Mouse (Mus musculus) R1 (cell line): ENCODE results near the gene Rnf126.

ENCODE experiments used
- DNase-seq: peaks from one replicate; pipeline ENCODE4 v3.0.0-alpha.2; 2018; ENCODE audit warnings: low read depth, low spot score

Rnf126 gene

DNA sequence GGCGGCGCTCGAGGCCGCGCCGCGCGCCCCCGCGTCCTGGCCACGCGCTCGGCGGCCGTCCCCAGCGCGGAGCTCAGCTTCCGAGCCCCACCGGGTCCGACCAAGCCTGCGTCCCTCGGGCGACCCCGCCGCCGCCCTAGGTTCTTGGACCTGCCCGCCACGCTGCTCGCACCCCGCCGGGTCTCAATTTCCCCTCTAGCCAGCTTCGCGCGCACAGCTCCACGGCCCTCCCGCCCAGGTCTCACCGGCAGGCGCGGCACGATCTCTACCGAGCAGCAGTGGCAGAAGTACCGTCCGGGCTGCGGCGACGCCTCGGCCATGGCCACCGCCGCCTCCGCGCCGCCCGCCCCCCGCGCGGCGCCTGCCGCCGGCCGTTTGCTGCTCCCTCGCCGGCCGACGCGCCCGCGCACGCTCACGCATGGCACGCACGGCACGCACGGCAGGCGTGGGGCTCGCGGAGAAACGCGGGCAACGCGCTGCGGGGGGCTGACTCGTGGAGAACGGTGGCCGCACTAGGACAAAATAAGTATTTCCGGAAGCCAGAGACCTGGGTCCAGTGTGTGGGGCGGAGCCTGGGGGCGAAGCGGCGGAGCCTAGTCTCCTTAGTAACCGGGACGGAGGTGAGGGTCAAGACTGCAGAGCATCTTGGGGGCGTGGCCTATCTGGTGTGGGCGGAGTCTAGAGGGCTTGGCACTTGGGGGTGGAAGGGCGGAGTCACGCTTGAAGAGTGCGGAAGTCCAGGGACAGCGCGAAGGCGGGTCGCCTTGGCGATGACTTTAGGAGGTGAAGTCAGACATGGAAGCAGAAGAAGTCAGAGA is at the start of gene Rnf126:
TSS of gene Rnf126 (minus strand) at position 445 of the 818 bp plus-strand sequence.
- peak; percentile 100 for DNase-seq

DNA sequence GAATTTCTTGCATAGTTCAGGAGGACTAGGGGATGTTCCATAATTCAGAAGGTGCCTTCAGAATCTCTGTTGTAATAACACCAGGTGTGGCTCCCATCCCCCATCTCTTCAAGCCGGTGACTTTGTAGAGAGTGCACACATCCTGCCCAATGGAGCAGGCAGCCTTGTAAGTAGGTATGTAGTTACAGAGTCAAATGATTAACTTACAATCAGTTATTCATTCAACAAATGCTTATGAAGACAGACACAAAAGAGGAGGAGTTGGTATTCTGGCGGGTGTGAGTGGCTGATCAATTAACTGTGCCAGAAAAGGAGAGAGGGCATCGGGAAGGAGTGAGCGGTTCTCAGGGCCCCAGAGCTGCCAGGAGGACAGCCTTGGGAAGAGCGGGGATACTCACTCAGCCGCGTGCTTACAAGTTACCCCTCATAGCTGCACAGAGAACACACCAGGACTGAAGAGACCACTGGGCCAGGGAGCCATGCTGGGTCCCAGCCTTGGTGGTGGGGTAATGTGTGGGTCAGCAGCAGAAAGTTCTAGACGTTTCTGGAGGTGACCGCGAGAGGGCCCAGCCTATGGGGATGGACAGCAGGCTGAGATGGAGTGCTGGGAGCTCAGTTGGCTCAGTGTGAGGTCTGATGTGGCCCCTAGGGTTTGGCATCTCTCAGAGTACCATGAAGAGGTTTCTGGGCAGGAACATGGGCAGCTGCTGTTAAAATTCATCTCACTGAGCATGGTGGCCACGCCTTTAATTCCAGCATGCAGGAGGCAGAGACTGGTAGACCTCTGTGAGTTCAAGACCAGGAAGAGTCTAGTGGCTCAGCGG is 49.1 kb upstream of the Rnf126 start:
- no peak for DNase-seq

DNA sequence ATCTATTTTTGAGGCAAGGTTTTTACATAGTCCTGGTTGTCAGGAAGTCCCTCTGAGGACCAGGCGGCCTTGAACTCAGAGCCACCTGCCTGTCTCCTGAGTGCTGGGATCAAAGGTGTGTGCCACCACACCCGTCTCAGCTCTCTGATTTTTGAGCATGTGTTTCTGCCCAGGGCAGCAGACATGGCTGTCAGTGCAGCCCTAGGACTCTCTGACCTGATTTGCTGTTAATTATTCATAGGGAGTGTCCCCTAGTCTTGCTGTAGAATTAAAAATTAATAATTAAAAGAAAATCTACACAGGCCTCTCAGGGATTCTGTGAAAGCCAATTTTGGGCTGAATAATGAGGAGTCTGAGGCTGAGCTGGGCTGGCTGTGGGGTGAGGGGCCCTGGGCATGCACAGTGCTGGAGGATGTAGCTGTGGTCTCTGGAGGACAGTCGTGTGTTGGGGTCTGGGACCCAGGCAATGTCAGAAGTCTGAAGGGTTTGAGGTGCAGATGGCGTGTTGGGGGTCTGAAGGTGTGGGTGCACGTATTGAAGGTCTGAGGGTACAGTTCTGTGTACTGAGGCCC is 47.6 kb upstream of the Rnf126 start:
- no peak for DNase-seq

DNA sequence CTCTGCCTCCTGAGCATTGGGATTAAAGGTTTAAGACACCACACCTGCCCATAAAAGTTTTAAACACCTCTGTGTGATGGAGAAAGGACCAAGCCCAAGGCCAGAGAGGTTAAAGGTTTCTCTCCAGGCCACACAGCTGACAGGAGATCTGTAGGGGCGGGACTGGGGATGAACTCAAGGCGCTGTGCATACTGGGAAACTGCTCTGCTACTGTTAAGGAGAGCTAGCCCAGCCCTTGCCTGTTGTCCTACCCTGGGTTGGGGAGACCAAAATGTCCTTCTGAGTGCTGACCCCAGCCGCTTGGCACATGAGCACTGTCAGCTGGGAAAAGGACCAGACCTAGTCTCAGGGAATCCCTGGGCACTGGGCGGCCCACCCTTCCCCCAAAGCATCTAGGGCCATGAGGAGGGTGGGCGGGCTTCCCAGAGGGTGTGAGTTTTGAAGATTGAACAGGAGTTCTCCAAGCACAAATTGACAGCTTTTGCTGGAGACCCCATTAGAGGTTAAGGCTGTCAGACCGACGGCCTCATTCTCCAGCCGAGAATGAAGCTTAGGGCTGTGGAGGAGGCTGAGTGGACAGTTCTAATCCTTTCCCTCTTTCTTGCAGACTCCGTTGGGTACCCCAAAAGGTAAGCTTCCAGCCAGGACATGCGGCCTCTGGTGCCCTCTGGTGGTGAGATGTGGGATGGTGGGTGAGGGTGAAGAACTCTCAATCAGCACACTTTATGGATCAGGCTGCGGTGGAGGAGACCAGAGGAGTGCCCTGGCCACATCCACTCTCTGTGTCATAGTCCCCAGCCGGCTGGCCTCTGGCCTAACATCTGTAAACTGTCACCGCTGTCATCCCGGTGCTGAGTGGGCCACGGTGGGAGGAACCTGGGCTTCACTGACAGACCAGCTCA is 45.2 kb upstream of the Rnf126 start:
- peak; percentile 78 for DNase-seq

DNA sequence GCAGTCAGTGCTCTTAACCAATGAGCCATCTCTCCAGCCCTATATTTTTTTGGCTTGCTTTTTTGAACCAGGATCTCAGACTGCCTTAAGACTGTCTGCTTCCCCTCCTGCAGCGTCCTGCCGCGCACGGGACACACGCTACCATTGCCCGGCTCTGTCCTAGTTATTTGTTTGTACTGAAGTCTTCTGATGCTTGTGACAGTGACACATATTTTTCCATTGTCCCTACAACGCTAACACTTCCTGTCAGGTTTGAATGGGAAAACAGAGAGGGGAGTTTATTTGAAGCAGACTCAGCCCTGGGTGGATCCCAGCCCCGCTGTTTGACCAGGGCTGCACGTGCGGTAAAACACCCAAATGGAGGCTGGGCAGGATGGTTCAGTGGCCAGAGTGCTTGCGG is 42.0 kb upstream of the Rnf126 start:
- no peak for DNase-seq

DNA sequence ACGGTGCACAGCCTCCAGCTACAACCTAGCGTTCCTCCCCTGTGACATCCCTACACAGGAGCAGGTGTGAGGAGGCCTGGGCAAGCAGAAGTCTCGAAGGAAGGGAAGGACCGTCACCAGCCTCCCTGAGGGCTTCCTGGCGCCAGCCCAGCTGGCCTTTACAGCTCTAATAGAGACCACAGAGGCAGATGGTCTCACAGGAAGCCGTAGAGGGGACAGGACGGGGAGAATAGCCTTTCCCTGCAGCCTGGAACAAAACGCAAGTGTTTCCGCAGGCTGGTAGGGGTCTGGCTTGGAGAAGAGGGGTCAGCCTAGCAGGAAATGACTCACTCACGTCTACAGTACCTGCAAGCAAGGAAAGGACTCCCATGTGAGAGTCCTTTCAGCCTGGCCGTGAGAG is 41.1 kb upstream of the Rnf126 start:
- no peak for DNase-seq

DNA sequence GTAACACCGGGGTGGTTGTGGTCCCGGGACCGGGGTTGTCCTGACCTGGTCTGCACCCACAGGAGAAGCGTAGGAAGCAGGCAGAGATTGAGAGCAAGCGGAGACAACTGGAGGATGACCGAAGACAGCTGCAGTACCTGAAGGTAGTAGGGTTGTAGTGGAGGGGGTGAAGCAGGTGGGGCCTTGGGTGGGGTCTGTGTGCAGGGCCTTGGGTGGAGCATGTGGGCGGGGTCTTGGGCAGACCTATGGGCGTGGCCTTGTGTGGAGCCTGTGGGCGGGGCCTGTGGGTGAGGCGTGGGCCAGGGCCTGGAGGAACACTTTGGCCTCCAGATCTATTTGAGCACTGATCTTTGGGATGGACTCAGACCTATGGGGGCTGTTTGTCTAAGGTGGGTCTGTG is 40.2 kb upstream of the Rnf126 start:
- DNase-seq = peak; percentile 70

DNA sequence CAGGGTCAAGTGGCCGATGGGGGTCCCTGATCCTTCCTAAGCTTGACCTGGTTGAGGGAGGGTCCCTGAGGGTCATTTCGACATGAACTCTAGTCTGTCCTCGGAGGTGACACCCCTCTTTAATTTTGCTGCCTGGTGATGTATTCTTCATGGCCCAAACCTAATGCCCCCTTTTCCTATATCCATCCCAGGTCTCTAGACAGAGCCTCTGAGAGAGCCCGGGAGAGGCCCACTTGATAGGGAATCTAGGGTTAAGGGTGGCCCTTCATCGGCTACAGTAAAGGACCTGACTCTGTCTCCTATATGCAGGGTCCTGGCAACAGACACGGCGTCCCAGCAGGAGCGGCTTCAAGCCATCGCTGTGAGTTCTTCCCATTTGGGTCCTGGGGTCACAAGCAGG is 39.6 kb upstream of the Rnf126 start:
- no peak for DNase-seq

DNA sequence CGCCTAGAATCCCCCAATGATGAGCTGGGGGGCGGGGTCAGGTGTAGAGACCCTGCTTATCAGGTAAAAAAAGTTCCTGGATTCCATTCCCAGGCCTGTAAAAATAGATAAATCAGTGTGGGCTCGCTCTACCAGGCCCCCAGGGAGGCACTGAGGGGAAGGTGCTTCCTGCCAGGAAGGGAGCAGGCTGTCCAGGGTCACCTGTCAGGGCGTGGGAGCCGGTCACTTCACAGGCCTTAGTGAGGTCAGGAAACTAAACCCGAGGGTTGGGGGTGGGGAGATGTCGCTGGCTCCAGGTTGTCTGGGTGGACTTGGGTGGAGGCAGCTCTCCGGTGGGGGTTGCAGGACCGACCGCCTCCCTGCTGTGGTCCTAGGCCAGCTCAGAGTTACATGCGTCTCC is 38.9 kb upstream of the Rnf126 start:
- no peak for DNase-seq

DNA sequence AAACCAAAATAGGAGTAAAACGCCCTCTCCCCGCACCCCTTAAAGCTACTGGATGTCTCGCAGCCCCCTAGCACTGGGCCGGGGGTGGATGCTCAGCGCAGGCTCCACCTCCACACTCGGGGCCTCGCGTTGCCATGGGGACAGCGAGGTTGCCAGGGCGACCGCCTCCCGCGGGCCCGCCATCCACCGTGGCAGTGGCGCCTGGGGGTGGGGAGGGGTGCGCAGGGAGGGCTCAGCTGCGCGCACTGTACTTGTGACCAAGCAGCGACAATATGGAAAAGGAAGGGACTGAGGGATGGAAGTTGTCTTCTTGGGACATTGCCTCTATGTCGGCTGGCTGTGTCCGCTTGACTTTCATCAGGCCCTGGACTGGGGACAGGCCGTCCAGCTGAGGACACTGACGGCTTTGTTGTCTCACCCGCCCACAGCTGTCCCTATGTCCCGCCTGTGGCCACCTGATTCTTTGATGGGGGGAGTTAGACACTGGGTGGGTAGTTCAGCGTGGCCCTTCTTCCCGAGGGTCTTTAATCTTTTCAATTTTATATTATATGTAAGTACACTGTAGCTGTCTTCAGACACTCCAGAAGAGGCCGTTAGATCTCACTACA is 37.1 kb upstream of the Rnf126 start:
- peak; percentile 63 for DNase-seq

DNA sequence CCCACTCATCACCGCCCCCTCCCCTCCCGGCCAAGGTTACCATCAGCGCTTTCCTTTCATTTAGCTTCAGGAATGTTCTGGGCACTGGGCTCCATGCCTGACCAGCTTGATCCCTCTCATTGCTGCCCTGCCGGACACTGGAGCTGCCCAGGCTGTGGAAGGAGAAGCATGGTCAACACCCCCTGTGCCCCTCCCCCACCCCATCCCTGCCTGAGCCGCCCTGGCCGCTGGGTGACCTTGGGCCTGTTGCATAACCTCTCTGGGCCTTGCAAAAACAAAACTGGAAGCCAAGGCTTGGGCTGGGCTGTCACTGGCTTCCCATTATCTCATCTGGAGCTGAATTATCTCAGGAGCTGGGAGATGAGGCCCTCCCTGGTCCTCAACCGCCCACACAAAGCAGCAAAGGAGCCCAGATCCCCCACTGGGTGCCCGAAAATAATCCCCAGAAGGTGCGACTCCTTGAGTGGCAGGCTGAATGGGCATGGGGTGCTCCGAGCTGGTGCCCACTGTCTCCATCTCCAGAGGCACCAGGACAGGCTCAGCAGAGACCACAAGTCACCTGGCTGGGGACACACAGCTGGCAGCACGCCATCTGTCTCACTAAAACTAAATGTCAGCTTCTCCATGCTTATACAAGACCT is 35.7 kb upstream of the Rnf126 start:
- peak; percentile 54 for DNase-seq

DNA sequence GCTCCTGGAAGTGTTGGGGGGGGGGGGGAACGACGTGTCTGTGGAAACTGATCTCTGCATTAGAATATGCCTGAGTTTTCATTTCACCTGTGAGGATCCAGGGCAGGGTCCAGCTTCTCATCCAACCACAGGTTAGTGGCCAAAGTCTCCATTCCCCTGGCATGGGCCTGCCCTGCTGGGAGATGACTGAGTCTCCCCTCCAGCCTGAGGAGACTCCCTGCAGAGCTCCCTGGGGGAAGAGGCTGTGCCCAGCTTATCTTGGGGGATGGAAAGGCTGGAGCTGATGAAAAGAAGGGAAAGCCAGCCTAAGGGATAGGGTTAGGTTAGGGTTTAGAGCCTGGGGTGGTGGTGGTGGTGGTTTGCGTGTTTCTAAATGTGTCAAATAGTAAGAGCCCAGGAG is 35.1 kb upstream of the Rnf126 start:
- no peak for DNase-seq

DNA sequence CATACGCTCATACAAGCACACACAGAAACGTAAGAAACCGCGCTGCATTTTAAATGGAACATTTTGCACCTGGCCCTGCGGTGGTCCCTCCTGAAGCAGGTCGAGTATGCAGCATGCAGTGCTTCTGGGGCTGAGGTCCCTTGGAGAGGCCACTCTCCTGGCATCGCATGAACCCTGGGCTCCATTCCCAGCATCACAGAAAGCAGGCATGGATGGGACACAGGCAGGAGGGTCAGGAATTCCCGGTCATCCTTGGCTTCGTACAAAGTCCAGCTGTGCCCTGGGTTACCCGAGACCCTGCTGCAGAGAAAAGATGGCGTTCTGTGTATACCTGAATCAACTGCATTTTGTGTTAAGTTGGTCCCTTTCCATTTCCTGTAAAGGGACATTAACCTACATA is 33.8 kb upstream of the Rnf126 start:
- DNase-seq = no peak

DNA sequence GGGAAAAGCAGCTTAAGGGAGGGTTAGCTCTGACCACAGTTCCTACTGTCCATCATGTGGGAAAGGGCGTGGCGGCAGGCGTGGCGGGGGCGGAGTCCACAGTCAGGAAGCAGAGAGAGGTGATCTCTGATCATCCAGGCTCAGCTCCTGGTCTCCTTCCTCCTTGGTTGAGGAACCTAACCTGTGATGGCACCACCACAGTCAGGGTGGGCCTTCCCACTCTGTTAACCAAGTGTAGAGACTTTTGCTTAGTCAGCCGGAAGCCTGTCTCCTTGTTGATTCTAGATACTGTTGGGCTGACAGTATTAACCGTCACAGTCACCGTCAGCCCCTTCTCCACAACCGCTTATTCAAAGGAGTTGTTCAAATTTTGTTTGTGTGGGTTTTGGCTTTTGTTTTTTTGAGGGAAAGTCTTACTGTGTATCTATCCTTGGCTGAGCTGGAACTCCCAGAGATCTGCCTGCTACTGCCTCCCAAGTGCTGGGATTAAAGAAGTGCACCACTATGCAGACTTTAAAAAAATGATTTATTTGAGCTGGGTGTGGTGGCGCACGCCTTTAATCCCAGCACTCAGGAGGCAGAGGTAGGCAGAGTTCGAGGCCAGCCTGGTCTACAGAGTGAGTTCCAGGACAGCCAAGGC is 31.7 kb upstream of the Rnf126 start:
- DNase-seq = no peak

DNA sequence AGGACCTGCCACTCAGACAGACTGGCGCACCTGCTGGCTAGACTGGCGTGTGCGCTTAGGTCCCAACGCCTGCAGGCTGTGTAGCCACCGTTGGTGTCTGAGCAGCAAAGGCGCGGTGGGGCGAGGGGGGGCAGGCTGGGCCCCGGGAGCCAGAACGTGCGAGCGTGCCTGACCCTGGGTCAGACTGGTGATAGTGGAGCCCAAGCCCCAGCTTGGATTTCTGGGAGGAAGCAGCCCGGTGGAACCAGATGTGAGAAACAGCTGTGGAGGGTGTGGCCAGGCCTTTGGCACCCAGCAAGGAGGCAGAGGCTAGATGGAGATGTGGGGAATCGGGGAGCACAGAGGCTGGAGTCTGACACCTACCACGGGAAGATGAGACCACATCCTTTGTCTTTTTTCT is 30.6 kb upstream of the Rnf126 start:
- no peak for DNase-seq

DNA sequence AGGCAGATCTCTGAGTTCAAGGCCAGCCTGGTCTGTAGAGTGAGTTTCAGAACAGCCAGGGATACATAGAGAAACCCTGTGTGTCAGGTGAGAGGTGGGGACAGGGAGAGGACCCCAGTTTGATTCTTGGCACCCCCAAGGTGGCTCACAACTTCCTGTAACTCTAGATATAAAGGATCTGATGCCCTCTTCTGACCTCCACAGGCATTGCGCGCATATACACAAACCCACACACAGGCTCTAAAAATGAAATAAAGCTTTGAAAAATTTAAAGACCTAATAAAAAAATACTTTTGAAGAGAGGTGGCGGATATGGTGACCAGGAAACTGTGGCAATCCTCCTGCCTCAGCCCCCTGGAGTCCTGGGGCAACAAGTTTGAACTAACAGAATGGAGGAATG is 29.2 kb upstream of the Rnf126 start:
- DNase-seq = no peak

DNA sequence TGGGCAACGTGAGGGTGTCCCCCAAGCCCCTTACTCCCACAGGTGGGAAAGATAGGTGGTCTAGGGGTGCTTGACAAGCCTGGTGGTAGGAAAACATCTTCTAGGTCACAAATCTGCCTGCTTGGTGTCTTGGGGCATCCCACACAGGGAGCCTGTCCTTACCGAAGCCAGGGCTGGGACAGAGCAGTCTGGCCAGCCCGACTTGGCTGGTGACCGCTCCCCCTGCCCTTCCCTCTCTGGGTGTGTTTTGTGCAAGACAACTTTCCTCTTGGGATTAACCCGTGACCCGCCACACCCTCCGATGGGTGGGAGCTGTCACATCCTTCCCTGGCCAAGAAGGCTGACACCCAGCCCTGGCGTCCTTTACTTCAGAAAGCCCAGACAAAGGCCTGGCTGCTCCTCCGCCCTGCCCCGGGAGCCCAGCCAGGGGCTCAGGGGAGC is 27.8 kb upstream of the Rnf126 start:
- no peak for DNase-seq

DNA sequence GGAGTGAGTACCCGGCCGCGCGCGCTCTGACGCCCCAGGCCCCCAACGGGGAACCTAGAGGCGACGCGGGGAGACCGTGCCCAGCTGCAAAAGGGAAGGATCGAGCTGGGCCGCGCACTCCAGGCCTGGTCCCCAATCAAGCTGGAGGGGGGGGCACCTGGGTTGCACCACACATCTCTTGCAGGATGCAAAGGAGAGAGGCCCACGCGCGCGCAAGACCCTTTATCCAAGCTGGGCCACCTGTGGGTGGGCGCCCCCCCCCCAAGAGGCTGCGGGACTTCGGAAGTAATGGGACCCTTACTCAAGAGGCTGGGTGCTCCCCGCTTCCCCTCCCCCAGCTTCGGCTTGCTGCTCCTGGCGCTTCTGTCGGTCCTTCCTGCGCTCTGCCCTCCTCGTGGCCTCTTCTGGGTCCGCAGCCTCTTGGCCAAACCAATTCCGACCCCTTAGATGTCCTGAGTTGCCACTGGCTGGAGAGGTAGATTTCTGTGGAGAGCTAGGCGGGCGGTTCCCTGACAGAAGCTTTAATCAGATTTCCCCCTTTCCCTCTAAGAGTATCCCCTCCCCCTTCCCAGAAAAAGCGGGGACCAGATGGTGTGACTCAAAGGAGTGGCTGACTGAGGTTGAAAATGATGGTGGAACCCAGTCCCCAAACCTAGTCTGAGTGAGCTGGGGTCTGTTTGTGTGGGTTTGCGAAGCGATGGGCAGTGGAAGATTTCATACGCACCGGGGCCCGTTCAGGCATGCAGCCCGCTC is 27.2 kb upstream of the Rnf126 start:
- no peak for DNase-seq

DNA sequence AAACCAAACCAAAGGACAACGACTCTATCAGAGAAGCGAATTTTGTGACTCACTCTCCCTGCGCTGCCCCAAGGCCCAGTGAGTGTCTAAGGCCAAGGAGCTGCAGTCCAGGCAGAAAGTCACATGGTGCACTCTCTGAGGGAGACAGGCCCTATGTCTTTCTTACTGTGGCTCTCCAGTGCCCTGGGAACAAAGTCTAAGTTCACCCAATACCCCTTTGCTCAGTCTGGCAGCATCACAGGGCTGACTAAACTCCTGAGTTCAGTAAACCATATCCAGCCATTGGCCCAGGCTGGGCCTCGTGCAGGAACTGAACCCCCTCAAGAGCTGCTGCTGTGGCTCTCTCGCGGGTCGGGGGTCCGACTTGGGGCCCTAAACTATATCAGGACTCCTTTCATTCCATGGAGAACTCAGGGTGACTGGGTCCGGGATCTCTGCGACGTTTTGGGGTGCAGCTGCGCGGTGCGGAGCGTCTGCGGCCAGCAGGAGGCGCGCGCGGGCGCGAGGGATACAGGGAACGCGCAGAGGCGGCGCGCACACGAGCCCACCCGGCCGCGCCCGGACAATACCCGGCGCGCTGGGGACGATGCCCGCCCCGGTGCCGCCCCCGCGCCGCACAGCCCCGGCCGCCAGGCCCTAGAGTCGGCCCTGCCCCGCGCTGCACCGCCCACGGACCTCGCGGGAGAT is 26.4 kb upstream of the Rnf126 start, which contains the start of gene Palm:
TSS of gene Palm (plus strand) at position 522 of the 687 bp plus-strand sequence.
- peak; percentile 61 for DNase-seq
